Mouse (Mus musculus): Measurements from ENCODE around the gene Atp5s. TPM values are rescaled to one million over a fixed set of nuclear protein-coding genes. Genes with fewer than 3 reads are reported as not detected.
A peak's percentile ranks its signal among the peaks of the same experiment; 100 is the strongest.

Gene Atp5s
- polyA plus RNA-seq, 1 experiment from 2014 or later = 18.0 TPM

DNA sequence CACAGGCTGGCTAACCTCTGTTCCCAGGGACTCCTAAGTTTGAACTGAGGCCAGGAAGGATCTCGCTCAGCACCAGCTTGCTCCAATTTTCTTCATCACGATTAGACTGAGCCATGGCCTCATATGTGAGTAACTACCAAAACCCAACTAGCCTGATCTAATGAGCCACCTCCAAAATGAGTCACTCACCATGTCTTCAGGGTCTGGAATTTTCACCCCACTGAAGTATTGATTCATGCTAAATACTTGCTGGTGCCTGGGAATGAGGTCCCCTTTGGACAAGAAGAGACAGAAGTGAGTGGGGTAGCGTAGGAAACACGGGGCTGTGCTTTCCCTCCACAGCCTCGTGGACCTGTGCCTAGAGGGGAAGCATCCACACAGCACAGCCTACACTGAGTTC, 29.2 kb downstream of the Atp5s start:
- no peaks in the 10 kb centered on the region for H3K9me3 ChIP-seq (ENCODE audit: control insufficient read depth, low read length)
- DNase-seq (ENCODE audit: low spot score, missing footprints) = no peak
- no peak overlapping the region for H3K9ac ChIP-seq (ENCODE audit: low read length)
- peaks cover 8% of the 10 kb centered on the region for H3K4me1 ChIP-seq (ENCODE audit: control insufficient read depth, insufficient read depth, low read length)
- H3K27me3 ChIP-seq (ENCODE audit: control insufficient read depth, insufficient read depth, low read length) = no peaks in the 10 kb centered on the region
- no peak overlapping the region for H3K4me3 ChIP-seq (ENCODE audit: low read depth, low read length)
- H3K27ac ChIP-seq (ENCODE audit: low read depth, low read length) = no peak overlapping the region
- no peak for ATAC-seq (ENCODE audit: low FRiP score)
- no peak overlapping the region for H3K4me2 ChIP-seq
- 83% methylated on average over 5 of the region's 5 CpGs for WGBS
- no peaks in the 10 kb centered on the region for H3K36me3 ChIP-seq (ENCODE audit: control insufficient read depth, insufficient read depth, low read length)

DNA sequence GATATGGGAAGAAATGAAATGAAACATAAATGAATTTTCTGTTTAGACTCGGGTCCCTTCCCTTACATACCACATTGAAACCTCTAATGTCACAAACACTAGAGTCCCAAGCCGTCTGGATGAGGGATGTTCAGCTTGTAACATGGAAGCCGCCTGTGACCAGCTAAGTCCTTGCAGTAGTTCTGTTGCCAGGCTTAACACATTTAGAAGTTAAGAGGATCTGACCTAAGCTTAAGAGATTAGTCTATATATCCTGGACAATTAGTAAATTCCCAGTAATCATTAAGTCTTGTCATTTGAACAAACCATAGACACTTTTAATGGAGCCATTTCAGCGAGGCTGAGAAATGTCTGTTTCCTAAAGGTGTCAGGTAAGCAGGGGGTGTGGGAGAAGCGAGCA, 31.3 kb downstream of the Atp5s start:
- Histone ChIP-seq H3K27me3 (ENCODE audit: control insufficient read depth, insufficient read depth, low read length) (no peaks in the 10 kb centered on the region), H3K4me3 (ENCODE audit: low read depth, low read length) (no peak overlapping the region), H3K9ac (ENCODE audit: low read length) (no peak overlapping the region), H3K36me3 (ENCODE audit: control insufficient read depth, insufficient read depth, low read length) (no peaks in the 10 kb centered on the region), H3K4me1 (ENCODE audit: control insufficient read depth, insufficient read depth, low read length) (peaks cover 9% of the 10 kb centered on the region), H3K27ac (ENCODE audit: low read depth, low read length) (no peak overlapping the region), H3K4me2 (no peak overlapping the region), H3K9me3 (ENCODE audit: control insufficient read depth, low read length) (no peaks in the 10 kb centered on the region)
- ATAC-seq (ENCODE audit: low FRiP score) (no peak), DNase-seq (ENCODE audit: low spot score, missing footprints) (no peak)
- 81% methylated on average over 5 of the region's 5 CpGs for WGBS

DNA sequence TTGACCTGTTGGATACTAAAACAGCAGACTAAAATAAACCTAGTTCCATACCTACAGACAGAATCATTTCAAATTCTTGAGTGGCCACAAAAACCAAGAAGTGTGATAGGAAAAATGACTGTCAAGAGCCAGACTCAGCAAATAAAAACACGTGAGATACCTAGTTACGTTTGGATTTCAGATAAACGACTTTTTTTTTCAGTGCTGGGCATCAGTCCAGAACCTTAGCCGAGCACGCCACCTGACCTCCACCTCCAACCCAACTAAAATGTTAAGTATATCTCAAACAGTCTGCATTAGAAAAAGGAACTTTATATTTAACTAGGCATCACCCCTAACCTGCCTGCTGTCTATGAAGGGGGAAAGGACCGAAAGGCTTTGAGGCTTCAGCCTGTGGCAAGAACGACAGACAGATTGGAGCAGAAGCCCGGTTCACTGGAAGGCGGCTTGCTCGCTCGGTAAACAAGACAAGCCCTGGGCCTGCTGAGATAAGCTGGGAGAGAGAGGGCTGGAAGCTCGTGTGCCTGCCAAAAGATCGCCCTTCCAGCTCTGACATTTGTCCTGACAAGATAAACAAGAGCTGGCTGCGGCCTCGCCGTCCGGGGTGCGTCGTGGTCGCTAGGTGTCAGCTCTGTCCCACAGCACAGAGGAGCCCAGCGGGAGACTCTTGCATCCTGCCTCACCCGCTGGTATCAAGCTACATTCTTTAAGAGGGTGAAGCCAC, 32.8 kb downstream of the Atp5s start:
- H3K4me2 ChIP-seq = peak overlapping the region; percentile 46
- DNase-seq (ENCODE audit: low spot score, missing footprints) (peak; percentile 96), ATAC-seq (ENCODE audit: low FRiP score) (peak; percentile 91)
- H3K36me3 ChIP-seq (ENCODE audit: control insufficient read depth, insufficient read depth, low read length) = no peaks in the 10 kb centered on the region
- no peak overlapping the region for H3K27ac ChIP-seq (ENCODE audit: low read depth, low read length)
- no peak overlapping the region for H3K9ac ChIP-seq (ENCODE audit: low read length)
- H3K4me1 ChIP-seq (ENCODE audit: control insufficient read depth, insufficient read depth, low read length) = peaks cover 9% of the 10 kb centered on the region
- no peaks in the 10 kb centered on the region for H3K9me3 ChIP-seq (ENCODE audit: control insufficient read depth, low read length)
- H3K4me3 ChIP-seq (ENCODE audit: low read depth, low read length) = no peak overlapping the region; the same call in 1 of the 2 replicates
- no peaks in the 10 kb centered on the region for H3K27me3 ChIP-seq (ENCODE audit: control insufficient read depth, insufficient read depth, low read length)
- WGBS = 19% methylated on average over 22 of the region's 22 CpGs

DNA sequence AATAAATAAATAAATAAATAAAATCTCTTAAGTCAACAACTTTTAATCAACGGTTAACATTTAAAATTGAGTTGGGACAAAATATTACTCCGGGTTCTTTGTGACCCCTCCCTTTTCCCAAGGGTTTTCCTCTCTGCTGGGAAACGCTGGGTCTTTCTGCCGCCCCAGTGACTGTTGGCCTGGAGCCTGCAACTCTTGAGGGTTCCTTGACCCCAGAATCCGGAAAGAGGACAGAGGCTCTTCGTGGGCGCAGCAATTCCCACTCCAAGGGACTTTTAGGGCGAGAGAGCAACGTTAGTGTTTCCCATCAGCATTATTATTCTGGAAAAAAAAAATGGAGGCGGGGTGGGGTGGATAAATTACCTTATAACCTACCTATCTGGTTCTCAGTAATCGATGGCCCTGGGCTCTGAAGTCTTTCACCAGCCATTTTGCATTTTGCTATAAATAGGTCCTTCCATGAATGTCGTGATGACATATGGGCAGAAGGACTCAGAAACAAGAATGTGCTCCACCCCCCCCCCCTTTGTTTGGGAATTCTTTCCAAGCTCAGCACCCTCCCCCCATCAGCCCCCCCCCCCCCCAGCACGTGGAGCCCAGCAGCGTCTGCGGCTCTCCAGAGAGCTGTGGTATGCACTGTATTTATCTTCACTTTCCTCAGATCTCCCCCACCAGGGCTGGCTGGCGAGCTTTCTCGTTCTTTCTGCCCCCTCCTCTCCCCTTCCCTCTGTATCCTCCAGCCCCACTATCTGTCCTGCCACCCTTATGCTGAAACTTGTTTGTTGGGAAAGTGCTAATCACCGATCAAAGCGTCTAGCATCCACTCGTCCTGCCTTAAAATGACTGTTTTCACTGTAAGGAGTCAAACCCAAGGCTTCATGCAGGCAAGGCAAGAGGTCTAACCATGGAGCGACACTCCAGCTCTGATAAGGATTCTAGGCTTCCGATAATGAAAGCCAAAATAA, 33.8 kb downstream of the Atp5s start:
- no peaks in the 10 kb centered on the region for H3K9me3 ChIP-seq (ENCODE audit: control insufficient read depth, low read length)
- peak overlapping the region; percentile 46 for H3K4me2 ChIP-seq
- no peaks in the 10 kb centered on the region for H3K36me3 ChIP-seq (ENCODE audit: control insufficient read depth, insufficient read depth, low read length)
- DNase-seq (ENCODE audit: low spot score, missing footprints) (peak; percentile 89), ATAC-seq (ENCODE audit: low FRiP score) (peak; percentile 62)
- no peak overlapping the region for H3K27ac ChIP-seq (ENCODE audit: low read depth, low read length)
- peak overlapping the region; percentile 18; the same call in 1 of the 2 replicates for H3K4me3 ChIP-seq (ENCODE audit: low read depth, low read length)
- H3K9ac ChIP-seq (ENCODE audit: low read length) = peak overlapping the region; percentile 31; the same call in 1 of the 2 replicates
- no peaks in the 10 kb centered on the region for H3K27me3 ChIP-seq (ENCODE audit: control insufficient read depth, insufficient read depth, low read length)
- 11% methylated on average over 22 of the region's 22 CpGs for WGBS
- H3K4me1 ChIP-seq (ENCODE audit: control insufficient read depth, insufficient read depth, low read length) = peaks cover 9% of the 10 kb centered on the region

DNA sequence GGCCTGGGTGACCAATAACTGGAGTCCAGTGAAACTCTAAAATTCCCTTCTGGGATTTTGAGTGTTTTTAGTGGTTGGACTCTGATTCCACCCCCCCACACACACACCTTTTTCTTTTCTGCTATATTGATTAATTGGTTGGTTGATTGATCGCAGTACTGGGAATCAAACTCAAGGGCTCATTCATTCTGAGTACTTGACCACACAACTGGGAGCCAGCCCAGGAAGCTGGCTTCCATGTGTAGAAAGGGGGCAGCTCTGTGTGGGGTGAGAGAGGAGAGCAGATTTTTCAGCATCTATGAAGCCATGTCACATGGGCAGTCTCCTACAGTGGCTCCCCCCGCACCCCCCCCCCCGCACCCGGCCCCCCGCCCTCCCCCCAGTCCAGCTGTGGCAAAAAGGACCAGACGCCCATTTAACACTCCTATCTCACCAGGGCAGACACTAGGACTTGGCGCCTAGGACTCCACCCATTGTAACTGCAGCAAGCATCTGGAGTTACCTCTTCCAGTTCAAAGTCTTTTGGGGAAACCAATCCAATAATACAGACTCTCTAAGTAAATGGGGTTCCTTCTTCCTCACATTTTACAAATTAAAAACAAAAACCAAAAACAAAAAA, 34.6 kb downstream of the Atp5s start:
- 61% methylated on average over 7 of the region's 7 CpGs for WGBS
- H3K4me2 ChIP-seq = 0 out of 2 replicates have a peak overlapping the region, but pooled peaks have one; percentile 46
- H3K4me3 ChIP-seq (ENCODE audit: low read depth, low read length) = no peak overlapping the region
- no peaks in the 10 kb centered on the region for H3K9me3 ChIP-seq (ENCODE audit: control insufficient read depth, low read length)
- H3K4me1 ChIP-seq (ENCODE audit: control insufficient read depth, insufficient read depth, low read length) = peaks cover 9% of the 10 kb centered on the region
- DNase-seq (ENCODE audit: low spot score, missing footprints) (no peak), ATAC-seq (ENCODE audit: low FRiP score) (no peak)
- H3K9ac ChIP-seq (ENCODE audit: low read length) = no peak overlapping the region
- H3K27me3 ChIP-seq (ENCODE audit: control insufficient read depth, insufficient read depth, low read length) = no peaks in the 10 kb centered on the region
- H3K36me3 ChIP-seq (ENCODE audit: control insufficient read depth, insufficient read depth, low read length) = no peaks in the 10 kb centered on the region
- H3K27ac ChIP-seq (ENCODE audit: low read depth, low read length) = no peak overlapping the region

DNA sequence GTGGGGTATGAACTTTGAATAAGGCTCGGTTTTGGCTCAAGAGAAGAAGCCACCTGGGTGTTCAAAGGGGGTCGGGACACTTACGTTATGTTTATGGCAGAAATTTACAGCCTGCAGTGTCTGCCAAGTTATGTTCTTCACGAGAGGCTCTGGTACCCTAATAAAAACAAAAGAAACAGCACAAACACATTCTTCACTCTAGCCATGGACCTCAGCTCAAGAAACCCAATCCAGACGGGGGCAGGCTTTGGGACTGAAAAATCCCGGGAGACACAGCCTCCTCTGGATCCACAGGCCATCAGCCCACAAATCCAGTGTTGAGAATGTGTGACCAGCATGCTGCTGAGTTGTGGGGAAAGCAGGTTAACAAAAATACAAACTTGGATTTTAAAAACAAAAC, 35.3 kb downstream of the Atp5s start:
- Histone ChIP-seq H3K27me3 (ENCODE audit: control insufficient read depth, insufficient read depth, low read length) (no peaks in the 10 kb centered on the region), H3K27ac (ENCODE audit: low read depth, low read length) (no peak overlapping the region; the same call in 1 of the 2 replicates), H3K4me2 (no peak overlapping the region), H3K9me3 (ENCODE audit: control insufficient read depth, low read length) (no peaks in the 10 kb centered on the region), H3K9ac (ENCODE audit: low read length) (no peak overlapping the region), H3K4me1 (ENCODE audit: control insufficient read depth, insufficient read depth, low read length) (peaks cover 9% of the 10 kb centered on the region), H3K36me3 (ENCODE audit: control insufficient read depth, insufficient read depth, low read length) (no peaks in the 10 kb centered on the region), H3K4me3 (ENCODE audit: low read depth, low read length) (no peak overlapping the region)
- no peak for DNase-seq (ENCODE audit: low spot score, missing footprints)
- WGBS = 68% methylated on average over 6 of the region's 6 CpGs
- no peak for ATAC-seq (ENCODE audit: low FRiP score)

DNA sequence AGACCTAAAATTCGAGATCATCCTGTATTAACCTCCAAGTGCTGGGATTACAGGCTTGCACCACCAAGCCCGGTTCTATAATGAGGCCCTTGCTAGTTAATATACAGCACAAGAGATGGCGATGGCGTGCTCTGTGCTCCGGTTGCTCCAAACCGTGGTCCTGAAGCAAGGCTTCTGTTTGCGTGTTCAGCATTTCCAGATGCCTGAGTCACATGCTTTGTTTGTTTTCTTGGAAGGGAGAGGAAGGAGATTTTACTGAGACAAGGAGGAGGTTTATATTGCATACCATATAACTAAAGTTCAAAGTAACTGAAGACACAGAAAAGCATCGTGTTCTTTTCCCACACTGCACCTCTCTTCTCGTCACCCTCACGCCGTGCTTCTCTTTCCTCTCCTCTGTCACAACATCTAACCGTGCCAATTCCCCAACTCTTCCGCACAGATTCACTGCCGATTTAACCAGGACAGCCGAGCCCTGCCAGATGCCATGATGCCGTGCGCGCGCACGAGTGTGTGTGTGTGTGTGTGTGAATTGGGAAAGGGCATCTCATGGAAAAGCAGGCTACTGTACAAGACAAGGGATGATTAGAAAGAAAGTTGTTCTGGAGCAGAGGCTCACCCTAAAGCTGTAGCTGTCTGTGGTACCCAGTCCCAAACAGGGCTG, 36.1 kb downstream of the Atp5s start:
- no peak for DNase-seq (ENCODE audit: low spot score, missing footprints)
- no peak overlapping the region for H3K27ac ChIP-seq (ENCODE audit: low read depth, low read length)
- WGBS = 88% methylated on average over 20 of the region's 20 CpGs

DNA sequence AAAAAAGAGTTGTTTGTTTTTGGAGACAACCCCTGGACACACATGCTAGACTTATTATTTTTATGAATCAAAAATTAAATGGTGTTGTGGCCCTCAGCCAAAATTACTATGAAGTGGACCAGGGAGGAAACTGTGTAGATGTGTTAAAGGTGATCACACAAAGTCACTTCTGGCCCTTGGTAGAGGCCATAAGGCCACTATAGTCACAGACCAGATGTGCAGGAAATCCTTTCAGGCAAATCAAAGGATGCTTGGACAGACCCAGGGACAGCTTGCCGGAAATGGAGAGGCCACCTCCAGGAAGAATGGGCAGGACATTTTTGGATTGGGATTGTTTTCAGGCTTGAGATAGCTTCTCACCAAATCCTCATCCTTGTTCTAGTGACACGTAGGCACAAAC, 36.9 kb downstream of the Atp5s start:
- Histone ChIP-seq H3K9ac (ENCODE audit: low read length) (no peak overlapping the region), H3K4me2 (no peak overlapping the region), H3K27ac (ENCODE audit: low read depth, low read length) (no peak overlapping the region), H3K27me3 (ENCODE audit: control insufficient read depth, insufficient read depth, low read length) (no peaks in the 10 kb centered on the region), H3K9me3 (ENCODE audit: control insufficient read depth, low read length) (no peaks in the 10 kb centered on the region), H3K4me3 (ENCODE audit: low read depth, low read length) (no peak overlapping the region), H3K36me3 (ENCODE audit: control insufficient read depth, insufficient read depth, low read length) (no peaks in the 10 kb centered on the region), H3K4me1 (ENCODE audit: control insufficient read depth, insufficient read depth, low read length) (peaks cover 9% of the 10 kb centered on the region)
- 82% methylated on average over 2 of the region's 2 CpGs for WGBS
- DNase-seq (ENCODE audit: low spot score, missing footprints) (no peak), ATAC-seq (ENCODE audit: low FRiP score) (no peak)

More for the DNA sequence above, 36.1 kb downstream of the Atp5s start:
- H3K27me3 ChIP-seq (ENCODE audit: control insufficient read depth, insufficient read depth, low read length) = no peaks in the 10 kb centered on the region
- peaks cover 9% of the 10 kb centered on the region for H3K4me1 ChIP-seq (ENCODE audit: control insufficient read depth, insufficient read depth, low read length)
- no peak overlapping the region for H3K4me3 ChIP-seq (ENCODE audit: low read depth, low read length)
- no peaks in the 10 kb centered on the region for H3K36me3 ChIP-seq (ENCODE audit: control insufficient read depth, insufficient read depth, low read length)
- no peak overlapping the region for H3K9ac ChIP-seq (ENCODE audit: low read length)
- ATAC-seq (ENCODE audit: low FRiP score) = no peak
- no peak overlapping the region for H3K4me2 ChIP-seq
- H3K9me3 ChIP-seq (ENCODE audit: control insufficient read depth, low read length) = no peaks in the 10 kb centered on the region

All from midbrain, embryonic 11.5 days (tissue).